Mouse (Mus musculus) CD8-positive naive resting alpha-beta T cell, adult 57 days (primary cell): ENCODE results near the gene Pramef20. TPM values are rescaled to one million over a fixed set of nuclear protein-coding genes. Genes with fewer than 3 reads are reported as not detected.

Experiments
- total RNA-seq: library from RNA; stranded (reverse); gene quantifications from one replicate; pipeline ENCODE4 v1.2.4, GENCODE M21; 2023

The Pramef20 gene
- total RNA-seq, result not detected

GRCm38 (mm10) chr4:144377911-144378310 lies at the start of gene Pramef20:
Pramef20 (minus strand) TSS chr4:144377933.

GRCm38 (mm10) chr4:144408290-144408689 lies 30.6 kb upstream of the Pramef20 start, which contains the start of gene Pramef12:
Pramef12 (minus strand) TSS chr4:144408464.

DNA sequence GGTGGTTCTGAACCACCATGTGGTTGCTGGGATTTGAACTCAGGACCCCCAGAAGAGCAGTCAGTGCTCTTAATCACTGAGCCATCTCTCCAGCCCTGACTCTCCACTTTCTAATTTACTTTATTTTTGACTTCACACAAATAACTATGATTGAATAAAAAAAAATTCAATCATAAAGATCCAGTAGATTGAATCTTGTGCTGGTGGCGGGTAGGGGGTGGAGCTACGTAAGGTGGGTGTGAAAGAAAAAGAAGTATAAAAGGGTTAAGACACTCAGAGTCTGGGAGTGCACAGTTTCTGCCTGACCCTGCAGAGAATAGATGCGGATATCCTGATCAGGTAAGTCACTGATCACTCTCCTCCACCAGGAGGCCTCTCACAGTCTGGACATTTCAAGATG lies 20.1 kb downstream of the Pramef20 start, which contains the start of gene Gm13119:
Gm13119 (plus strand) TSS at position 301 of the 400 bp plus-strand sequence.

GRCm38 (mm10) chr4:144329949-144330348 lies 47.8 kb downstream of the Pramef20 start, which contains the start of gene Gm13128:
Gm13128 (plus strand) TSS chr4:144330249.

Other genes starting within 250 kb of the Pramef20 start
- not detected for gene Oog3, start 215.3 kb downstream of the Pramef20 start, total RNA-seq
- gene Oog2, start 187.2 kb downstream of the Pramef20 start, total RNA-seq, result not detected
- gene C87977, start 164.6 kb downstream of the Pramef20 start, total RNA-seq, result not detected
- gene Pramel5, start 97.4 kb downstream of the Pramef20 start, total RNA-seq, result not detected
- gene Gm13128, start 47.7 kb downstream of the Pramef20 start, total RNA-seq, result not detected
- gene Gm13119, start 20.0 kb downstream of the Pramef20 start, total RNA-seq, result not detected
- gene Pramef12, start 30.5 kb upstream of the Pramef20 start, total RNA-seq, result not detected
- gene 1700012P22Rik, start 60.8 kb upstream of the Pramef20 start, total RNA-seq, result not detected
- gene Gm9944, start 75.4 kb upstream of the Pramef20 start, total RNA-seq, result not detected
- gene Aadacl3, start 85.8 kb upstream of the Pramef20 start, total RNA-seq, result not detected
- not detected for gene 9430007A20Rik, start 141.9 kb upstream of the Pramef20 start, total RNA-seq
- gene Gm13124, start 187.2 kb upstream of the Pramef20 start, total RNA-seq, result not detected
- not detected for gene Aadacl4, start 235.8 kb upstream of the Pramef20 start, total RNA-seq